Mouse (Mus musculus) embryonic facial prominence, embryonic 13.5 days (tissue): ENCODE measurements around the gene Ndufaf8. TPM values are rescaled to one million over a fixed set of nuclear protein-coding genes. Genes with fewer than 3 reads are reported as not detected.

Experiments
- ATAC-seq: fragments of 200-750 bp; cut with Nextera tagmentation; 2 replicates; pipeline ENCODE4 v1.8.0; 2017; ENCODE audit warnings: low read depth; ENCODE audit not compliant: insufficient number of reproducible peaks, insufficient read depth, low FRiP score, low TSS enrichment
- H3K27ac ChIP-seq: fragments of 300-500 bp; sonication (generic); 2 replicates; pipeline ENCODE4 v1.5.1; 2015; ENCODE audit warnings: moderate library complexity, mild to moderate bottlenecking, inconsistent platforms
- H3K27me3 ChIP-seq: fragments of 300-500 bp; sonication (generic); 2 replicates; pipeline ENCODE4 v1.6.1; 2015; ENCODE audit warnings: mild to moderate bottlenecking, inconsistent platforms
- H3K36me3 ChIP-seq: fragments of 300-500 bp; sonication (generic); 2 replicates; pipeline ENCODE4 v1.6.1; 2015; ENCODE audit warnings: mild to moderate bottlenecking, inconsistent platforms
- H3K4me1 ChIP-seq: fragments of 300-500 bp; sonication (generic); 2 replicates; pipeline ENCODE4 v1.6.1; 2015; ENCODE audit warnings: inconsistent platforms
- H3K4me2 ChIP-seq: fragments of 300-500 bp; sonication (generic); 2 replicates; pipeline ENCODE4 v1.6.1; 2015; ENCODE audit warnings: moderate library complexity, mild to moderate bottlenecking, inconsistent platforms
- H3K4me3 ChIP-seq: fragments of 300-500 bp; sonication (generic); 2 replicates; pipeline ENCODE4 v1.5.1; 2015; ENCODE audit warnings: mild to moderate bottlenecking, inconsistent platforms
- H3K9ac ChIP-seq: fragments of 300-500 bp; sonication (generic); 2 replicates; pipeline ENCODE4 v1.6.1; 2015; ENCODE audit warnings: mild to moderate bottlenecking, inconsistent platforms
- H3K9me3 ChIP-seq: fragments of 300-500 bp; sonication (generic); 2 replicates; pipeline ENCODE4 v1.6.1; 2016; ENCODE audit warnings: inconsistent platforms
- WGBS: fragments of 180-500 bp; shearing (Covaris S2); methylation state at CpG from one replicate; pipeline ENCODE4 v1.1.7; 2015; ENCODE audit warnings: mixed read lengths; 5-methylcytosine and 5-hydroxymethylcytosine counted together
- polyA plus RNA-seq: library from polyadenylated mRNA; unstranded; fragments of >200 nt; fragmentation: Nextera tagmentation; extraction: Ambion mirVana; gene quantifications from 2 replicates; pipeline ENCODE4 v1.2.1, GENCODE M21; 2015

The Ndufaf8 gene
- polyA plus RNA-seq = 76.5 and 79.2 TPM in 2 replicates

- no peaks in the 10 kb centered on the region for H3K27me3 ChIP-seq
- peaks cover 43% of the 10 kb centered on the region for H3K36me3 ChIP-seq
- peak within 1 kb of the TSS; percentile 94 for H3K9ac ChIP-seq
- peak within 1 kb of the TSS; percentile 93 for H3K27ac ChIP-seq
- H3K4me1 ChIP-seq = peaks cover 21% of the 10 kb centered on the region
- H3K9me3 ChIP-seq = no peaks in the 10 kb centered on the region
- ATAC-seq = peak; percentile 96
- peak within 1 kb of the TSS; percentile 88 for H3K4me3 ChIP-seq
- H3K4me2 ChIP-seq = peak within 1 kb of the TSS; percentile 95
- under 1% methylated on average over 77 of the region's 77 CpGs for WGBS
These were observed at the start of gene Ndufaf8, which contains the start of gene Tepsin for GRCm38 (mm10) chr11:120098588-120099511. Gene Ndufaf8, plus strand, starts transcription at chr11:120098928. Gene Tepsin, minus strand, starts transcription at chr11:120098731.

- Histone ChIP-seq H3K36me3 (no peaks in the 10 kb centered on the region), H3K4me3 (no peak overlapping the region), H3K9me3 (no peaks in the 10 kb centered on the region), H3K4me2 (no peak overlapping the region), H3K4me1 (peaks cover 45% of the 10 kb centered on the region), H3K9ac (no peak overlapping the region), H3K27me3 (peaks cover 43% of the 10 kb centered on the region), H3K27ac (no peak overlapping the region)
- ATAC-seq = no peak
- 75% methylated on average over 8 of the region's 8 CpGs for WGBS
These were observed 49.7 kb upstream of the Ndufaf8 start for GRCm38 (mm10) chr11:120049067-120049466.

DNA sequence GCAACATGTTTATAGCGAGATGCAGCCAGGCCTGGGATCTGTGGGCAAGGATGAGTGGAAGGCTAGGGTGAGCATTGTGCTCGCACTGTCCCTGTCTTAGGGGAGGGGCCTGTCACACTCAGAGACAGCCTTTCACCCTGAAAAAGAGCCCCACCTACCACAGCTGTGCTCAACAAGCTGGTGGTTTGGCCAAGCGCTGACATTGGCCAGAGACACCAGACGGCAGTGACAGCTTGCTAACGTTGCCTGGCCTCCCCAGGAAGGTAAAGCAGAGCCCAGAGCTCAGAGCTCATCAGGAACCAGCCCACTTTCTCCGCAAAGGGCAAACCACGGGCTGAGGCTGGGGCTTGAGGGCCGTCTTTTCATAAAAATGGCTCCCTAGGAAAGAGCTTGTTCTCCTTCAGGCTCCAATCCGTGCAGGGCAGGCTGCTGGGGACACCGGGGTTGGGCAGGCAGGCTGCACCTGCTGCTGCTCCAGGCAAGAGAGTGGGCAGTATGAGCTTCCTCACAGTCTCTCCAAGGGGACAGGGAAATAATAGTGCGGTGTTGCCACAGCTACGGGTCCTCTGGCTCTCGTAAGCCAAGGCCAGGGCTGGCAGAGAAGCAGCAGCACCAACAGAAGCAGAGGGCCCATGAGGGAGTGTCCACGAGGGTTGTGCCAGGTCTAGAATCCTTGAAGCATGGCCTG is 47.5 kb upstream of the Ndufaf8 start:
- Histone ChIP-seq H3K4me2 (no peak overlapping the region), H3K4me1 (peaks cover 36% of the 10 kb centered on the region), H3K36me3 (no peaks in the 10 kb centered on the region), H3K9me3 (no peaks in the 10 kb centered on the region), H3K27me3 (peaks cover 36% of the 10 kb centered on the region), H3K4me3 (no peak overlapping the region), H3K9ac (peak overlapping the region; percentile 21; the same call in 1 of the 2 replicates), H3K27ac (no peak overlapping the region)
- no peak for ATAC-seq
- 51% methylated on average over 14 of the region's 14 CpGs for WGBS

- peaks cover 30% of the 10 kb centered on the region for H3K4me1 ChIP-seq
- no peak overlapping the region for H3K4me2 ChIP-seq
- WGBS = 65% methylated on average over 9 of the region's 9 CpGs
- no peaks in the 10 kb centered on the region for H3K9me3 ChIP-seq
- H3K4me3 ChIP-seq = no peak overlapping the region
- no peak for ATAC-seq
- H3K27ac ChIP-seq = no peak overlapping the region
- H3K36me3 ChIP-seq = no peaks in the 10 kb centered on the region
- peaks cover 29% of the 10 kb centered on the region for H3K27me3 ChIP-seq
- H3K9ac ChIP-seq = no peak overlapping the region
These were observed 46.5 kb upstream of the Ndufaf8 start for GRCm38 (mm10) chr11:120052274-120052673.

GRCm38 (mm10) chr11:120053846-120054245 is 44.9 kb upstream of the Ndufaf8 start:
- WGBS = 83% methylated on average over 4 of the region's 4 CpGs
- no peak for ATAC-seq
- H3K27ac ChIP-seq = no peak overlapping the region
- peaks cover 16% of the 10 kb centered on the region for H3K4me1 ChIP-seq
- H3K4me2 ChIP-seq = no peak overlapping the region
- H3K4me3 ChIP-seq = no peak overlapping the region
- peaks cover 3% of the 10 kb centered on the region; the same call in 1 of the 2 replicates for H3K9me3 ChIP-seq
- no peak overlapping the region for H3K9ac ChIP-seq
- peaks cover 14% of the 10 kb centered on the region for H3K27me3 ChIP-seq
- H3K36me3 ChIP-seq = no peaks in the 10 kb centered on the region

- Histone ChIP-seq H3K4me1 (peaks cover 16% of the 10 kb centered on the region), H3K4me3 (no peak overlapping the region), H3K36me3 (no peaks in the 10 kb centered on the region), H3K9ac (no peak overlapping the region), H3K27ac (no peak overlapping the region), H3K9me3 (peaks cover 3% of the 10 kb centered on the region; the same call in 1 of the 2 replicates), H3K27me3 (no peaks in the 10 kb centered on the region; the same call in 1 of the 2 replicates), H3K4me2 (no peak overlapping the region)
- no peak for ATAC-seq
- 86% methylated on average over 12 of the region's 12 CpGs for WGBS
These were observed 42.6 kb upstream of the Ndufaf8 start for GRCm38 (mm10) chr11:120055953-120056732.

DNA sequence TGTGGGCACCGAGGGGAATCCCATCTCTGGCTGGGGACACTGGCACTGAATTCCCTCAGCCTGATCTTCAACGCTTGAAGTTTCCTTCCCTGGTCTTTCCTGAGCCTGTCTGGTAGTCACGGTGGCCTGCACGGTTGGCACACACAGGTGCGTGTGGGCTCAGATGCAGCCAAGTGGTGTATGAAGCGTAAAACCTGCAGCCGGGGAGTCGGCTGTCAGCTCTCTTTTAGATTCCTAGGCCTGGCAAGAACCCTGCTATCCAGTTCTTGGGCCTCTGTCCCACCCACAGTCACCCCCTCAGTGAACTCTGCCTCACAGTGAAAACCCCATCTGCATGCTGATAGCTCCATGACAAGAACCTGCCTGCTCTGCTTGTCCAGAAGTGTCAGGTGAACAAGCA is 38.1 kb upstream of the Ndufaf8 start:
- peaks cover 30% of the 10 kb centered on the region for H3K36me3 ChIP-seq
- no peak overlapping the region for H3K4me3 ChIP-seq
- 83% methylated on average over 8 of the region's 8 CpGs for WGBS
- H3K4me1 ChIP-seq = peaks cover 6% of the 10 kb centered on the region; the same call in 1 of the 2 replicates
- H3K9ac ChIP-seq = no peak overlapping the region
- H3K27ac ChIP-seq = no peak overlapping the region
- H3K9me3 ChIP-seq = peaks cover 3% of the 10 kb centered on the region; the same call in 1 of the 2 replicates
- no peak overlapping the region for H3K4me2 ChIP-seq
- H3K27me3 ChIP-seq = no peaks in the 10 kb centered on the region
- no peak for ATAC-seq

- peaks cover under 1% of the 10 kb centered on the region; the same call in 1 of the 2 replicates for H3K9me3 ChIP-seq
- peaks cover 57% of the 10 kb centered on the region for H3K36me3 ChIP-seq
- 87% methylated on average over 5 of the region's 5 CpGs for WGBS
- no peak overlapping the region for H3K4me2 ChIP-seq
- no peaks in the 10 kb centered on the region for H3K27me3 ChIP-seq
- ATAC-seq = no peak
- H3K4me1 ChIP-seq = peaks cover 8% of the 10 kb centered on the region; the same call in 1 of the 2 replicates
- H3K4me3 ChIP-seq = no peak overlapping the region
- no peak overlapping the region for H3K9ac ChIP-seq
- no peak overlapping the region for H3K27ac ChIP-seq
These were observed 35.4 kb upstream of the Ndufaf8 start for GRCm38 (mm10) chr11:120063326-120063725.

GRCm38 (mm10) chr11:120064006-120064667 is 34.6 kb upstream of the Ndufaf8 start:
- H3K27ac ChIP-seq = no peak overlapping the region
- 85% methylated on average over 12 of the region's 13 CpGs for WGBS

DNA sequence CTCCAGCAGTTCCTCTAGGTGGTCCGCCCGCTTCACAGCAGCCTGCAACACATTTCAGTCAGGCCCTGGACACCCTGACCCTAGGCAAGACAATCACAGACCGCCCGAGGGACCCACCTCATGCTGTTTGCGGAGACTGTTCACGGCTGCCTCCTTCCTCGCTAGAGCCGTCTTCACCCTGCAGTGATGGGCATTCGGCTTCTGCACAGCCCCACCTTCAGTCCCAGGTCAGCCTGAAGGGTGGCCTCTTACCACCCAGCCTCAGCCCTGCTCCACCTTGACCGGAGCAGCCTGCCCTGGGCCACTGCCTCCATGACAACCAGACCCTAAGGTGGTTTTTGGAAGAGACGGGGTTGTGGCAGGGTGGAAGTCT is 34.1 kb upstream of the Ndufaf8 start:
- Histone ChIP-seq H3K36me3 (peaks cover 68% of the 10 kb centered on the region), H3K9ac (no peak overlapping the region), H3K4me3 (no peak overlapping the region), H3K27me3 (no peaks in the 10 kb centered on the region), H3K4me2 (no peak overlapping the region), H3K27ac (no peak overlapping the region), H3K9me3 (no peaks in the 10 kb centered on the region), H3K4me1 (peaks cover 13% of the 10 kb centered on the region)
- no peak for ATAC-seq
- 93% methylated on average over 11 of the region's 11 CpGs for WGBS

More at GRCm38 (mm10) chr11:120064006-120064667, 34.6 kb upstream of the Ndufaf8 start:
- Histone ChIP-seq H3K9ac (no peak overlapping the region), H3K36me3 (peaks cover 65% of the 10 kb centered on the region), H3K27me3 (no peaks in the 10 kb centered on the region), H3K4me1 (peaks cover 8% of the 10 kb centered on the region; the same call in 1 of the 2 replicates), H3K4me3 (no peak overlapping the region), H3K4me2 (no peak overlapping the region), H3K9me3 (no peaks in the 10 kb centered on the region)
- ATAC-seq = no peak
